Mouse (Mus musculus): ENCODE measurements around the gene Tnni1.

Gene Tnni1

DNA sequence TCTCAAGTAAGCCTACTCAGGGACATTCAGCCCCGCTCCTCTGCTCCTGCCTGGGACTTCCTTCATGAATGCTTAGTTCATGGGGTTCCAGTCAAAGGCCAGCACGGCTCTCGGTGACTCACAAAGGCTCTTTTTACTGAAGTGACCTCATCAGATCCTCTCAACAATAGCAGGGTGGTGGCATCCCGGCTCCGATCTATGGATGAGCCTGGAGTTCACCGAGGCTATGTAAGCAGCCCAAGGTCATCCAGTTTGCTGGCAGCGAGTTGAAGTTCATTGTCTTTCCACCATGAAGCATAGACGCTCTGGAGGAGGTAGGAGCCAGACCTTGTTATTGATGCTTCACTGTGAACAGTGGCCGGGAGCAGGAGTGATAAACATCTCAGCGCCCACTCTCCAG is 3.6 kb downstream of the Tnni1 start:
- POLR2A ChIA-PET: interaction anchor here in 2 of 4 experiments (1.2 to 4.4 kb wide), 4 partner anchors 10 to 53 kb away, joined by 3 to 15 read pairs (median 6); no protein-coding TSS in a partner anchor
- CTCF ChIA-PET: interaction anchor here in 2 of 4 experiments (0.7 to 7.5 kb wide), 5 partner anchors 17 to 46 kb away, joined by 3 to 89 read pairs (median 4); no protein-coding TSS in a partner anchor

DNA sequence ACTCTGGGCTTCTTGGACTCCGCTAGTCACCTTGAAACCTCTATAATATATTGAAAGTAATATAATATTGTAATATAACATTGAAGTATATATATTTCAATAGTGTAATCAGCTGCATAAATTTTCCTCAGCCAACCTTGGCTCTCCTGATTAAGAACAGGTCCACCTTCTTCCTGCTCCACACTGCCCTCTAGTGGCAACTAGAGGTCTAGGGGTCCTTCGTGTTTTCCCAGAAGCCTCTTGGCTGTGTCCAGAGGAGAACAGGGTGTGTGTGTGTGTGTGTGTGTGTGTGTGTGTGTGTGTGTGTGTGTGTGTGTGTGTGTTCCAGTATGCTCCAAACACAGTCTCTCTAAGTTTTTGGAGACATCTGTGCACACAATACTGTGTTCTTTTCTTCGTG is 8.6 kb downstream of the Tnni1 start:
- ChIA-PET POLR2A (interaction anchor here in 2 of 4 experiments (0.6 to 1.2 kb wide), 6 partner anchors 9 to 475 kb away, joined by 3 to 4 read pairs (median 3); partner anchors contain the start of gene Tnni1 (in 2 of the 2)), CTCF (interaction anchor here (0.6 to 10.8 kb wide), 35 partner anchors 9 to 1332 kb away, joined by 3 to 89 read pairs (median 6); partner anchors contain the start of genes Tnni1 (in 2 of the 4), Csrp1 (in 1 of the 4), Klhl12 (in 1 of the 4) and Lad1 (in 1 of the 4))

DNA sequence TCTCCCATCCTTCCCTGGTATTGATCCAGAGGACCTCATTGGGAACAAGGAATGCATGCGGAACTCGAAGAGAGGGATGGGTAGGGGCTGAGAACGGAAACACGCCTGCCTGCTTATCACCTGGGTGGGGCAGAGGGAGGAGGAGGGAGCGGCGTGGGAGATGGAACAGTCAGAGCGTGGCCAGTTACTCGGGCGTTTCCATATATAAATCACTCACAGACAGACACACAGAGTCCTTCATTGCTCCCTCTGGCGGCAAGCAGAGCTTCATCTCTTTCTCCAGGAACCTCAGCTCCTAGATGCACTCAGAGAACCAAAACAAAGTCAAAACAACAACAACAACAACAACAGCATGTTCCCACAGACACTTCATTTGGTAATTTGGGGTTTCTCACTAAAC is 9.5 kb downstream of the Tnni1 start:
- ChIA-PET POLR2A (interaction anchor here in 3 of 4 experiments (0.6 to 2.1 kb wide), 17 partner anchors 10 to 70 kb away, joined by 3 to 9 read pairs (median 5); partner anchors contain the start of genes Tnni1 (in 2 of the 3) and Csrp1 (in 1 of the 3)), CTCF (interaction anchor here (0.5 to 10.8 kb wide), 97 partner anchors 8 to 1053 kb away, joined by 3 to 89 read pairs (median 6); partner anchors contain the start of genes Tnni1 (in 4 of the 4), Csrp1 (in 2 of the 4), Lad1 (in 2 of the 4) and Phlda3 (in 1 of the 4))

DNA sequence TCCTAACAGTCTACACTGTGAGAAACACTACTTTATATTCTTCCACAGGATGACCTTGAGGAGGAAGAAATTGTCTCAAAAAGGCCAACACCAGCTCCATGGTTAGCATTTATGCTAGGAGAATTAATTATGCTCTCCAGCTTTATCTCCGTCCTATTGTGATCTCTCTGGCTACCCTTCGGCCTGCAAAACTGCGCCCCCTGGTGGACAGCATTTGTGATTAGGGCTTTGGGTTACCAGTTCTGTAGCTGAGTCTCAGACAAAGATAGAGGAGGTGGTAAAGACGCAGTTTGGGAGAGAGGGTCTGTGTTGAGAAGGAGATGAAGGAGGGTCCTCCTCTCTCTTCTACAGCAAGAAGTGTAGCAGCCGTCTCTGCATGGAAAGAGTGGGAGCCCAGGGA is 10.6 kb downstream of the Tnni1 start:
- CTCF ChIA-PET: interaction anchor here (0.5 to 10.8 kb wide), 126 partner anchors 9 to 618 kb away, joined by 3 to 89 read pairs (median 5); partner anchors contain the start of genes Tnni1 (in 4 of the 4), Csrp1 (in 3 of the 4), Lad1 (in 2 of the 4) and Phlda3 (in 2 of the 4)
- POLR2A ChIA-PET: interaction anchor here (0.5 to 2.1 kb wide), 19 partner anchors 9 to 71 kb away, joined by 3 to 9 read pairs (median 5); partner anchors contain the start of gene Tnni1 (in 1 of the 4)

DNA sequence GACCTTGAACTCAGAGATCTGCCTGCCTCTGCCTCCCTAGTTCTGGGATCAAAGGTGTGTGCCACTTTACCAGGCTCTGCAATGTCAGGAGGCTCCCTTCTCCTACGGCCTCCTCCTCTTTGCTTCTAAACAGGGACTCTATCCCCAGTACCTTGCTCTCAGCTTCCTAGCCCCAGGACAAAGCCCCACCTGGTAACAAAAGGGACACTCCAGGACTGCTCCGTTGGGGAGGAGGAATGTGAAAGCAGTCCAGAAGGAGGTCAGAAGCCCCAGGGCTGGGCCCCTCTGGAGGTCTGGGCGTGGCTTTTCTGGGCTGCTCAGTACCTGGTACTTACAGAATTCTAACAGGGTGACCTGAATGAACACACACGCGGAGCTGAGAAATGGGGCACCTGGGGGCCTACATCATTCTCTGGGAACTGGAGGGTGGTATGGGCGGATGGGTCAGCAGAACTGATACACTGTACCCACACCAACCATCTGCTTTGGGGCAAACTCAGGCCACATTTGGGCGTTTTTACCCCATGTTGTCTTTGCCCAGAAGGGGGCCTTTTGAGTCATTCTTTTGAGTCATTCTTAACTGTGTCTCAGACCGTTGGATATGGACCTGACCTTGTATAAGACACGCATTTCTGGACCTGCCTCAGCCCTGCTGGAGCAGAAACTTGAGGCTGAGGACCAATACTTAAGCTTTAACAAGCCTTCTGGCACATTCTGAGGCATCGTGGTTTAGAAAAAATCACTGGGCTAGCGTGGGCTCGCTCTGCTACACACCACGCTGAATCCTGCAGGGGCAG is 13.1 kb downstream of the Tnni1 start:
- ChIA-PET POLR2A (interaction anchor here (0.6 to 3.5 kb wide), 23 partner anchors 9 to 1753 kb away, joined by 3 to 10 read pairs (median 5); partner anchors contain the start of genes Lad1 (in 1 of the 4), Phlda3 (in 1 of the 4) and Tnni1 (in 1 of the 4)), CTCF (interaction anchor here (0.6 to 10.8 kb wide), 20 partner anchors 10 to 386 kb away, joined by 3 to 89 read pairs (median 4); partner anchors contain the start of genes Tnni1 (in 2 of the 4) and Csrp1 (in 1 of the 4))

DNA sequence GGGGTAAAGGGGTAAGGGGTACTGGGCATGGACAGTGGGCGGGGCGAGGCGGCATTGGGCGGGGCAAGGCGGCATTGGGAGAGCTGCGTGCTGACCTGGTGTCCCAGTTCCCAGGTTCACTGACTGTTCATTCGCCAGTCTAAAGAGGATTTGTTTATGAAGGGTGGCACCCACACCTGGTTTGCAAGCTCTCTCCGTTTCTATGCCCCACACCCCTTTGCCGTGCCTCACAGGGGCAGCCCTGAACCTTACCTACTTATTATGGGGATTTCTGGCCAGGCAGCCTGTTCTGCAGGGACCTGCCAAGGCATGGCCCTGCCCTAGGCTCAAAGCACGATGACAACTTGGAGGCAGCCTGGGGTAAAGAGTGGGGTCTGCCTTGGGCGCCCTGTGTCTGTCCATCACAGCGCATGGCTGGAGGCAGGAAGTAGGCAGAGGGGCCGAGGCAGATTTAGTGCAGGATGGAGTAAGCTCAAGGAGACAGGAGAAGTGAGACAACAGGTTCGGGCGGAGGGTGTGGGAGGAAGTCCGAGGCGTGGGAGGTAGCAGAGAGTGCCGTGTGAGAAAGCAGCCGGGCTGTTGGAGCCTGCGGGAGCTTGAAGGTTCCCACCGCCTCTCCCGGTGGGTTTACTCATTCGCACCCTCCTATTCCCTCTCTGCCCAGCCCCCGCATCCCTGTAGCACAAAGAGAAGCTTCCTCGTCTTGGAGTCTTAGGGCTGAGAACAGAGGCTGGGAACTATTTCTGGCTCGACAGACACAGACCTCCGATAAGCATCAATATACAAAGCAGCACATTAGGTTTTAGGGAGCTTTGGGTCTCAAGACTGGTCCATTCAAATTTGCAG is 14.4 kb downstream of the Tnni1 start:
- POLR2A ChIA-PET: interaction anchor here (0.5 to 3.5 kb wide), 31 partner anchors 9 to 1754 kb away, joined by 3 to 11 read pairs (median 4); partner anchors contain the start of genes Phlda3 (in 2 of the 4), Lad1 (in 1 of the 4) and Tnni1 (in 1 of the 4)
- CTCF ChIA-PET: interaction anchor here (0.5 to 10.8 kb wide), 20 partner anchors 8 to 152 kb away, joined by 3 to 89 read pairs (median 6); partner anchors contain the start of gene Tnni1 (in 3 of the 4)

DNA sequence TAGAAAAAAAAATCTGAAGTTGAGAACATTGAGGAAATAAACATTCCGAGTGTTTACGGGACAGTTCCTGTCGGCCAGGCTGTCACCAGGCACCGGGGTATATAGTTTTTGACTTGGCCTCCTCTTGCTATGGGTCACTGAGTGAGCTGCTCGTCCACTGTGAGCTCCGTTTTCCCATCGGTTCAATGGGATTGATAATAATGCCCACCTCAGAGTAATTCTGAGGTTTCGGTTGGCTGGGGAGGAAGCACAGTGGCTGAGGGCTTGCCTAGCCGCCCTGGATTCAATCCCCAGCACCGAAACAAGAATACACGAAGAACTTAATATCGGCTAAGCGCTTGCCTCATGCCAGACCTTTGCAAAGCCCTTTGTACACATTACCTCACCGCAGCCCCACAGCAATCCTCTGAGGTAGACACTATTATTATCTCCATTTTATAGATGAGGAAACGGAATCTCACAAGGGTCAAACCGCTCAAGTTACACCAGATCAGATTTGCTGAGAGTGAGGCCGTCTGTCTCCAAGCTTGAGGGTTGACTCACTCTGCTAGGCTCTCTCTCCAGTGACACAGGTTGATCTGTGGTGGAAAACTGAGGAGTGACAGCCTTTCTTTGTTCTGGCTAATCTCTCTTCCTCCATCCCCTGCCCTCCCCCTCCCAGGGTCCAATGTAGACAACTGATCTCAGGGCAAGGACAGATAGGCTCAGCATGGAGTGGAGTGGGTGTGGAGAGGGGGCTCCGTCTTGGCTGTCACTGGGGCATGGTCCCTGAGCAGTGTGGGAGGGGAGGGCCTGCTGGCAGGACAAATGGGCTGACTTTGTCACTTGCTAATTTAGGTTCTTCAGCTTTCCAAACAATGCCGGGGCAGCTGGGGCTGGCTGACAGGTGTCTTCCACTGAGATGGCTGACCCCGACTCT is 15.2 kb downstream of the Tnni1 start:
- ChIA-PET POLR2A (interaction anchor here in 3 of 4 experiments (0.8 to 3.5 kb wide), 23 partner anchors 8 to 117 kb away, joined by 3 to 11 read pairs (median 5); partner anchors contain the start of genes Phlda3 (in 2 of the 3), Lad1 (in 1 of the 3) and Tnni1 (in 1 of the 3)), CTCF (interaction anchor here (0.6 to 10.8 kb wide), 20 partner anchors 8 to 151 kb away, joined by 3 to 89 read pairs (median 5); partner anchors contain the start of gene Tnni1 (in 1 of the 4))

DNA sequence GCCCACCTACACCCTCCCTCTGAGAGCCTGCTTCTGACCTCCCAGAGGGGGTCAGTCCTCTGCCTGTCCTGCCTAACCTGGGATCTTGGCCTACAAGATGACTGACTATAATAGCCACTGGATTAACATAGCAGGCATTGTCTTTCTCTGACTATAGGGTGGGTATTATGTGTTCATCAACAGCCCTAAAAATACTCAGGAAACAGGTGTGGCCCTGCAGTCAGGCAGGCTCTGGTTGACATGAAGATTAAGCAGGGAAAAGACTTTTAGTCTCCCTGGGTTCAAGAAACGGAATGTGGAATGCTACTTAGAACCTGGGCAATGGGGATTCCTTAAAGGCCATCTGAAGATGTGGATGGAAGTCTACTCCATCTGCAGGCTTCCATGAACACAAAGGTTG is 19.3 kb downstream of the Tnni1 start:
- POLR2A ChIA-PET: interaction anchor here in 1 of 4 experiments (0.9 to 1.0 kb wide), 2 partner anchors 9 to 20 kb away, joined by 3 read pairs; partner anchors contain the start of gene Lad1
- CTCF ChIA-PET: interaction anchor here in 3 of 4 experiments (0.7 to 4.2 kb wide), 5 partner anchors 9 to 48 kb away, joined by 3 to 33 read pairs (median 5); no protein-coding TSS in a partner anchor

DNA sequence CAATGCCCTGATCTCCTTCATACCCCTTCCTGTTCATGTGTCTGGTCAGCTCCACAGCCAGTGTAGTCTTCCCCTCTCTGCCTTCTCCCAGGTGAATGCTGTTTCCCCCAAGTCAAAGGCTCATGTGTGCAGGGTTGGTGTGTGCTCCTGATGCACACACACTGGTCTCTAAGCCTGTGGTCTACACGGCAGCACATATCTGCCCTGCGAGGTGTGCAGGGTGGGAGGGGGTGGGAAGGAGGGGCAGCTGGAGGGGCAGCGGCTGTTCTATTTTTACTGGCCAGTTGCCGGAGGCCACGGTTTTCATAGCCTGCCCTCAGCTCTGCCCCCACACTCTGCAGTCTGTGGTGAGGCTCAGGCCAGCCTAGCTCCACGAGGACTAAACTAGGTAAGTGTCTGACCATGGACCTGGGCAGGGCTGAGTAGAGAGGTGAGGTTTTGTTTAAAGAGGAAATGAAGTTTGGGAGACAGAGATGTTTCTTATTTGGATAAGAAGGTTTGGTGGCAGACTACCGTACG is 19.9 kb downstream of the Tnni1 start:
- POLR2A ChIA-PET: interaction anchor here in 2 of 4 experiments (1.0 to 2.2 kb wide), 2 partner anchors 8 to 10 kb away, joined by 3 to 7 read pairs; no protein-coding TSS in a partner anchor

DNA sequence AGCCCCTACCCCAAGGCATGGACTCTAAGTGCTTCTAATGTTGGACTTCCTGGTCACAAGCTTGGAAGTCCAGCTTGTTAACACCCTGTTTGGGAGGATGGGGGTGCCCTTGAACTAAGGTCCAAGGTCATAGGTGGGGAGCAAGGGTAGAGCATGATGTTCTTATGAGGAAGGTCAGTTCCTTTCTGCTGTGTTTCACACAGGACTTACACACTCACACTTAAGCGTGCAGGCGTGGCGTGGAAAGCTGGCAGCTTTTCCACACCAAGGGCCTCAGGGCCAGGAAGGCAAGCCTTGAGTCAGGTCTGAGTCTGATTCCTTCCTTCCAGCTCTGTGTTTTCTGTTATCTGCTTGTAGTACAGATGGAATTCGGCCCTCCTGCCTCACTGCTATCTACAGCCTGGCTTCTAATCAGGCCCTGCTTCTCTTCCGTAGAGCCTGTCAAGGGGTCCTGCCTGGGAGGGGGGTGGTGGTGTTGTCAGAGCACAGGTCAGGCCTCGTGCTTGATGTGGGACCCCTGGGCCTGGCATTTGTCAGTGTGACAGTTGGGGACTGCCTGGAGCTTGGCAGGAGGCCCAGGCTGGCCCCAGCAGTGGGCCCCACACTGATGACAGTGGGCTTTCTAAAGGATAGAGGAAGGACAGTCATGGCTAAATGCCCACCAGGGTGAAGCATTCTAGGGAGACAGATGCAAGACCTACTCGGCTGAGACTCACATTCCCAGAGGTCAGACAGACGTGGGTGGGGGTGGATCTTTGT is 21.1 kb downstream of the Tnni1 start:
- CTCF ChIA-PET: interaction anchor here (0.6 to 4.2 kb wide), 16 partner anchors 11 to 145 kb away, joined by 3 to 33 read pairs (median 4); no protein-coding TSS in a partner anchor
- POLR2A ChIA-PET: interaction anchor here in 2 of 4 experiments (0.6 to 2.2 kb wide), 5 partner anchors 9 to 23 kb away, joined by 3 to 7 read pairs (median 5); no protein-coding TSS in a partner anchor

More for the DNA sequence above, 19.9 kb downstream of the Tnni1 start:
- CTCF ChIA-PET: interaction anchor here (0.6 to 4.2 kb wide), 8 partner anchors 9 to 29 kb away, joined by 3 to 33 read pairs (median 6); no protein-coding TSS in a partner anchor

DNA sequence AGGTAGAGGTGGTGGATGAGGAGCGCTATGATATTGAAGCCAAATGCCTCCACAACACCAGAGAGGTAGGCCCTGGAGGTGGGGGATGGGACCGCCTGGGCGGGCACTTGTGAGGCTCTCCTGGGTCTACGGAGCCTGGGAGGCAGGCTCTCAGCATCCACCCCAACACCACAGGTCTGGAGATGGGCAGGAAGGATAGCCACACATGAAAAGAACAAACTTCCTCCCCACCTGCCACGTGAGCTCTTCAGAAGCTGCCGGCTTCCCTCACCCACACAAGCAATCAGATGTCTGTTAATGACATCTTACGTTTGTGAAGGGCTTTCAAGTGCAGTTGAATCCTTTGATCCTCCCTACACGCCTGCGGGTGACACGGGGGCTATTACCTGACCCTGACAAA is 28.3 kb downstream of the Tnni1 start:
- ChIA-PET POLR2A (interaction anchor here in 3 of 4 experiments (0.9 to 1.8 kb wide), 7 partner anchors 9 to 1171 kb away, joined by 3 to 6 read pairs (median 3); no protein-coding TSS in a partner anchor), CTCF (interaction anchor here in 2 of 4 experiments (0.7 to 2.2 kb wide), 7 partner anchors 17 to 55 kb away, joined by 3 to 6 read pairs (median 4); no protein-coding TSS in a partner anchor)

DNA sequence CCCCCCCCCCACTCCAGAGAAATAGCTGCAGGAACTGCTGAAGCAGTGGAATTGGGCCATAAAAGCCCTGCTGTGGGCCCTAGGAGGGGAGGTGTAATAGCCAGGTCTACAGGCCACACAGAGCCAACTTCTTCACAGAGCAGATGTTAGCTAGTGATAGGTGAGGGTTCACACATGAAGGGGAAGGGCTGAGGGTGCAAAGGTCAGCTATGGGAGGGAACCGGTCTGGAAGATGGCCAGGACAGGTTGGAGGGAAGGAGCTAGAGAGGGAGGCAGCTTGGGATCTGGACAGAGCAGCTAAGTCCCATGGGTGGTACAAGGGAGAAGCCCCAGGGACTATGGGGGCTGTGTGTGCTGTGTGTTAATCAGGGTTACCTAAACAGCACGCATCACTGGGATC is 30.9 kb downstream of the Tnni1 start:
- ChIA-PET CTCF (interaction anchor here in 3 of 4 experiments (0.5 to 3.1 kb wide), 11 partner anchors 11 to 198 kb away, joined by 3 to 31 read pairs (median 5); partner anchors contain the start of gene Tmem9 (in 1 of the 3)), POLR2A (interaction anchor here in 3 of 4 experiments (0.7 to 1.6 kb wide), 4 partner anchors 9 to 155 kb away, joined by 3 to 5 read pairs (median 5); no protein-coding TSS in a partner anchor)

DNA sequence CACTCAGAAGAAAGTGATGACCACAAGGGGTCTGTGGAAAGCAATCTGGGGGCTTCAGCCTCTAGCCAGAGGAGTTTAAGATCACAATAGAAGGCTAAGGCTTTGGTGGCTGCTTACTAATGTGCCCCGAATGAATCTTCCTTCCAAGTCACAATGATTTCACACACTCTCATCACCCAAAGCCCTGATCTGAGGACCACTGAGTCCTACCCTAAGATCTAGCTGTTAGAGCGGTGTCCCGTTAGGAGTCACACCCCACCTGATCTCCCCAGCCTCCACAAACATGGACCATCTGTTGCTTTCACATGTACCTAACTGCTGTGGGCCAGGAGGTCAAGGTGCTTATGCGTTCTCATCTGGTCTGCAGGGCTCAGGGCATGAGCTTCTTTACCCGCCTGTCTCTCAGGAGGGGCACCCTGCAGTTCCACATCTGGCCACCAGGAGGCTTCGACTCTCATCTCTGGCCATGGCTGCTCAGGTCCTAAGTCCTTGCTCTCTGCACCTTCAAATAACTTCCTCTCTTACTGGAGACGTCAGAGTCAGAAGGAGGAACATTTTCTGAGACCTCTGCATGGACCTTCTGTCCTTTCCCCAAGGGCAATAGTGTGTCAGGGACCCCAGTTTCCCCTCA is 31.9 kb downstream of the Tnni1 start:
- ChIA-PET CTCF (interaction anchor here (0.5 to 3.6 kb wide), 77 partner anchors 9 to 1751 kb away, joined by 3 to 31 read pairs (median 4); partner anchors contain the start of genes Tmem9 (in 1 of the 4), Tnni1 (in 1 of the 4) and Tnnt2 (in 1 of the 4)), POLR2A (interaction anchor here in 3 of 4 experiments (0.5 to 1.8 kb wide), 9 partner anchors 10 to 82 kb away, joined by 3 to 6 read pairs (median 4); partner anchors contain the start of gene Phlda3 (in 1 of the 3))

DNA sequence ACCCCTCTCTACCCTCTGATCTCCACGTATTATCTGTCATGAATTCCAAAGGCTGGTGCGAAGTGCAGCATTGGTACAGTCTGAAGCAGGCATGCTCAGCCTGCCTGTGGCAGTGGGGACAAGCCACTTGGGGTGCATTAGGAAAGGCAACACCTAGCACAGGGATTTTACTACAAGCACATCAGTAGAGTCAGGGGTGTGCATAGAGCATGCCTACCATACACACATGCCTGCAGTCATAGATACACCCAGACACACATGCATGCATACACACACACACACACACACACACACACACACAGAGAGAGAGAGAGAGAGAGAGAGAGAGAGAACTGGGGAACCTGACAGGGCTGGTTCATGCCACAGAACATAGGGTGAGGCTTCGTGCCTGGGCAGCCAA is 33.0 kb downstream of the Tnni1 start:
- CTCF ChIA-PET: interaction anchor here (0.6 to 3.6 kb wide), 24 partner anchors 8 to 360 kb away, joined by 3 to 31 read pairs (median 6); no protein-coding TSS in a partner anchor
- POLR2A ChIA-PET: interaction anchor here in 2 of 4 experiments (0.6 to 1.8 kb wide), 5 partner anchors 18 to 1719 kb away, joined by 3 to 6 read pairs (median 4); partner anchors contain the start of gene Phlda3 (in 1 of the 2)
